21 mouse cellular contexts compared by ENCODE assay signal in genomic region chr14:20654690-20655421, GRCm38 (mm10). TPM values are rescaled to one million over a fixed set of nuclear protein-coding genes. Genes with fewer than 3 reads are reported as not detected.
DNase-seq lines count a peak whose midpoint lies in the region; ATAC-seq and TF ChIP-seq lines count a peak whose summit lies in the region.
"Had no signal": no experiment of that assay in that cellular context is flagged by ENCODE, and none has a peak within 500 bp of the region (broad histone marks: within the 10 kb centered on the region; RNA-seq: fewer than 3 reads in every experiment).

No protein-coding gene starts in this region.

- no peak overlapping the region for H3K9ac ChIP-seq in heart, embryonic 11.5 days (ENCODE audit: low read depth, low read length)
- H3K9ac ChIP-seq in stomach, postnatal 0 days (ENCODE audit: low read length): no peak overlapping the region
- H3K9ac ChIP-seq: forebrain, embryonic 15.5 days; midbrain, embryonic 13.5 days had no signal

- no peaks in the 10 kb centered on the region for H3K9me3 ChIP-seq in heart, embryonic 11.5 days (replicated peaks; ENCODE audit: control insufficient read depth, low read length)
- no peaks in the 10 kb centered on the region for H3K9me3 ChIP-seq in stomach, postnatal 0 days (ENCODE audit: control insufficient read depth, low read length)
- H3K9me3 ChIP-seq: embryonic facial prominence, embryonic 10.5 days; forebrain, embryonic 15.5 days; midbrain, embryonic 13.5 days had no signal

- no peaks in the 10 kb centered on the region for H3K36me3 ChIP-seq in heart, embryonic 11.5 days (ENCODE audit: control insufficient read depth, insufficient read depth, low read length)
- no peaks in the 10 kb centered on the region for H3K36me3 ChIP-seq in macrophage (ENCODE audit: inconsistent target)
- no peaks in the 10 kb centered on the region for H3K36me3 ChIP-seq in stomach, postnatal 0 days (ENCODE audit: control insufficient read depth, insufficient read depth, low read length)
- H3K36me3 ChIP-seq: embryonic facial prominence, embryonic 10.5 days; forebrain, embryonic 15.5 days; midbrain, embryonic 13.5 days had no signal

- no peak for DNase-seq in heart, postnatal 14 days
- DNase-seq in 416B (ENCODE audit: low read depth): peak; percentile 56
- no peak for DNase-seq in stomach, postnatal 0 days (ENCODE audit: low spot score)
- no peak for DNase-seq in kidney, adult 8-10 months
- no peak for DNase-seq in urinary bladder, adult 18-20 months (ENCODE audit: low spot score in 2 of 2)
- DNase-seq: adrenal gland, postnatal 36 days; cerebellum, postnatal 14 days; lung, postnatal 36 days; retina, postnatal 1 day; right cerebral cortex, postnatal 4 days; thymus, postnatal 4 days had no signal

- no peak overlapping the region for H3K4me3 ChIP-seq in heart, embryonic 11.5 days (ENCODE audit: low read depth, low read length)
- H3K4me3 ChIP-seq in bone marrow, adult 2 months (replicated peaks; ENCODE audit: control insufficient read depth, low read depth, low read length): no peak overlapping the region
- no peak overlapping the region for H3K4me3 ChIP-seq in macrophage (ENCODE audit: inconsistent target)
- H3K4me3 ChIP-seq in stomach, postnatal 0 days (ENCODE audit: low read depth, low read length): no peak overlapping the region
- H3K4me3 ChIP-seq: embryonic facial prominence, embryonic 10.5 days; erythroblast, embryonic 14.5 days; forebrain, embryonic 15.5 days; midbrain, embryonic 13.5 days had no signal

- ATAC-seq in heart, embryonic 11.5 days (replicated peaks; ENCODE audit: insufficient number of reproducible peaks, low FRiP score, low TSS enrichment): no peak
- no peak for ATAC-seq in stomach, postnatal 0 days (ENCODE audit: low FRiP score, low TSS enrichment)
- ATAC-seq: forebrain, embryonic 15.5 days; midbrain, embryonic 13.5 days had no signal

- WGBS in heart, embryonic 11.5 days (ENCODE audit: insufficient replicate concordance): 59% methylated on average over 9 of the region's 9 CpGs
- WGBS in bone marrow, adult 2 months: 47% methylated on average over 9 of the region's 9 CpGs
- 49% methylated on average over 9 of the region's 9 CpGs for WGBS in macrophage (ENCODE audit: missing documents)
- 65% methylated on average over 9 of the region's 9 CpGs for WGBS in stomach, postnatal 0 days

- H3K79me2 ChIP-seq in macrophage (ENCODE audit: inconsistent target): no peaks in the 10 kb centered on the region

- no peak overlapping the region for H3K4me2 ChIP-seq in heart, embryonic 11.5 days
- no peak overlapping the region for H3K4me2 ChIP-seq in stomach, postnatal 0 days (replicated peaks; ENCODE audit: low read depth)
- H3K4me2 ChIP-seq: forebrain, embryonic 15.5 days; midbrain, embryonic 13.5 days had no signal

- TF ChIP-seq CTCF in bone marrow, adult 2 months (IDR thresholded peaks at IDR 0.05; ENCODE audit: control insufficient read depth, insufficient read depth, low read length): no peak
- no peak for TF ChIP-seq CTCF in stomach, postnatal 0 days (IDR thresholded peaks at IDR 0.05; ENCODE audit: low read depth)

- intact Hi-C loops in heart, postnatal 14 days (cut with DNase I): no loop called here

- no peak for TF ChIP-seq POLR2A in bone marrow, adult 2 months (IDR thresholded peaks at IDR 0.05; ENCODE audit: borderline replicate concordance, control insufficient read depth, low read depth, low read length)

- H3K27me3 ChIP-seq in heart, embryonic 11.5 days (ENCODE audit: control insufficient read depth, insufficient read depth, low read length): no peaks in the 10 kb centered on the region
- no peaks in the 10 kb centered on the region for H3K27me3 ChIP-seq in stomach, postnatal 0 days (ENCODE audit: control insufficient read depth, insufficient read depth, low read length)
- H3K27me3 ChIP-seq: forebrain, embryonic 15.5 days had no signal

- peaks cover 19% of the 10 kb centered on the region for H3K4me1 ChIP-seq in heart, embryonic 11.5 days (ENCODE audit: control insufficient read depth, insufficient read depth, low read length)
- H3K4me1 ChIP-seq in bone marrow, adult 2 months (ENCODE audit: control insufficient read depth, insufficient read depth, low read length): peaks cover 3% of the 10 kb centered on the region
- H3K4me1 ChIP-seq in stomach, postnatal 0 days (replicated peaks; ENCODE audit: control insufficient read depth, insufficient read depth): no peaks in the 10 kb centered on the region
- H3K4me1 ChIP-seq: forebrain, embryonic 15.5 days; midbrain, embryonic 13.5 days had no signal

- no peak for TF ChIP-seq EP300 in stomach, postnatal 0 days (optimal IDR thresholded peaks at IDR 0.05)

- H3K27ac ChIP-seq in heart, embryonic 11.5 days (ENCODE audit: low read depth, low read length): peak overlapping the region; percentile 57
- 0 out of 2 replicates have a peak overlapping the region, but pooled peaks have one; percentile 32 for H3K27ac ChIP-seq in bone marrow, adult 2 months (ENCODE audit: control insufficient read depth, insufficient read depth, low read depth, low read length, poor library complexity)
- peak overlapping the region; percentile 82 for H3K27ac ChIP-seq in macrophage
- no peak overlapping the region for H3K27ac ChIP-seq in stomach, postnatal 0 days (replicated peaks)
- H3K27ac ChIP-seq: embryonic facial prominence, embryonic 10.5 days; forebrain, embryonic 15.5 days; midbrain, embryonic 13.5 days had no signal

RNA-seq across cellular contexts. Expression of gene Myoz1, which starts 1.5 kb away (rescaled TPM):
- 23.6 and 28.0 TPM in 2 replicates for polyA plus RNA-seq in heart, embryonic 11.5 days (2014; fragmentation: Nextera tagmentation; extraction: Ambion mirVana)
- total RNA-seq in heart, postnatal 14 days (2021): 1 to 10 TPM in 1 of 2 experiments, under 1 TPM in 1; 0.88 to 1.7 TPM
- polyA plus RNA-seq in bone marrow, adult 2 months (2011; ENCODE audit: insufficient read depth, insufficient read length, low replicate concordance, missing spikeins): 4.7 TPM in 1 of 2 replicates, not detected in the other
- total RNA-seq in macrophage (2018; cell fraction: chromatin; rRNA removed): under 1 TPM in 1 of 26 experiments, not detected in 25; 0.79 TPM
- total RNA-seq in macrophage (2018; cell fraction: cytosol; rRNA removed): 1 to 10 TPM in 5 of 26 experiments, under 1 TPM in 21; 0.29 to 1.3 (median 0.71) TPM
- total RNA-seq in macrophage (2018; cell fraction: nucleus; rRNA removed): 1 to 10 TPM in 4 of 26 experiments, under 1 TPM in 6, not detected in 16; 0.40 to 3.1 (median 0.87) TPM
- 0.37 to 1.8 TPM (median 0.59 TPM) in 3 replicates for polyA plus RNA-seq in macrophage (2018)
- polyA plus RNA-seq in stomach, postnatal 0 days (2015; fragmentation: Nextera tagmentation; extraction: Ambion mirVana): 0.10 TPM in 1 of 2 replicates, not detected in the other
- total RNA-seq: adrenal gland, postnatal 36 days; layer of hippocampus, postnatal 25 days; left cerebral cortex, postnatal 14 days had no signal
- polyA plus RNA-seq: erythroblast, embryonic 14.5 days; forebrain, embryonic 15.5 days; hindbrain, embryonic 11.5 days; midbrain, embryonic 13.5 days had no signal

RNA-seq across cellular contexts. Expression of gene Synpo2l, which starts 13.3 kb away (rescaled TPM):
- polyA plus RNA-seq in heart, embryonic 11.5 days (2014; fragmentation: Nextera tagmentation; extraction: Ambion mirVana): 106 and 127 TPM in 2 replicates
- 100 to 1,000 TPM in 1 of 2 experiments, 10 to 100 TPM in 1; 94.3 to 117 TPM for total RNA-seq in heart, postnatal 14 days (2021)
- 0.70 TPM in 1 of 2 replicates, not detected in the other for polyA plus RNA-seq in bone marrow, adult 2 months (2011; ENCODE audit: insufficient read depth, insufficient read length, low replicate concordance, missing spikeins)
- total RNA-seq in macrophage (2018; cell fraction: chromatin; rRNA removed): under 1 TPM in 2 of 26 experiments, not detected in 24; 0.24 to 0.27 TPM
- total RNA-seq in macrophage (2018; cell fraction: cytosol; rRNA removed): under 1 TPM in 12 of 26 experiments, not detected in 14; 0.03 to 0.06 (median 0.04) TPM
- total RNA-seq in macrophage (2018; cell fraction: nucleus; rRNA removed): under 1 TPM in 2 of 26 experiments, not detected in 24; 0.14 to 0.37 TPM
- not detected in 3 replicates for polyA plus RNA-seq in macrophage (2018)
- 0.30 and 0.42 TPM in 2 replicates for polyA plus RNA-seq in stomach, postnatal 0 days (2015; fragmentation: Nextera tagmentation; extraction: Ambion mirVana)
- polyA plus RNA-seq: erythroblast, embryonic 14.5 days had no signal

RNA-seq across cellular contexts. Expression of gene Usp54, which starts 14.0 kb away (rescaled TPM):
- polyA plus RNA-seq in heart, embryonic 11.5 days (2014; fragmentation: Nextera tagmentation; extraction: Ambion mirVana): 5.4 and 7.2 TPM in 2 replicates
- 10 to 100 TPM; 12.6 to 16.6 TPM for total RNA-seq in heart, postnatal 14 days (2021)
- 2.2 and 6.4 TPM in 2 replicates for polyA plus RNA-seq in bone marrow, adult 2 months (2011; ENCODE audit: insufficient read depth, insufficient read length, low replicate concordance, missing spikeins)
- total RNA-seq in macrophage (2018; cell fraction: chromatin; rRNA removed): 10 to 100 TPM in 21 of 26 experiments, 1 to 10 TPM in 5; 8.4 to 19.6 (median 12.2) TPM
- total RNA-seq in macrophage (2018; cell fraction: cytosol; rRNA removed): 1 to 10 TPM; 1.9 to 3.8 (median 2.7) TPM
- total RNA-seq in macrophage (2018; cell fraction: nucleus; rRNA removed): 10 to 100 TPM in 6 of 26 experiments, 1 to 10 TPM in 20; 3.9 to 13.7 (median 7.6) TPM
- 2.2 to 2.9 TPM (median 2.5 TPM) in 3 replicates for polyA plus RNA-seq in macrophage (2018)
- polyA plus RNA-seq in stomach, postnatal 0 days (2015; fragmentation: Nextera tagmentation; extraction: Ambion mirVana): 3.3 and 3.4 TPM in 2 replicates

RNA-seq across cellular contexts. Expression of gene Sec24c, which starts 19.3 kb away (rescaled TPM):
- polyA plus RNA-seq in heart, embryonic 11.5 days (2014; fragmentation: Nextera tagmentation; extraction: Ambion mirVana): 78.1 and 84.6 TPM in 2 replicates
- total RNA-seq in heart, postnatal 14 days (2021): 100 to 1,000 TPM in 1 of 2 experiments, 10 to 100 TPM in 1; 98.8 to 101 TPM
- polyA plus RNA-seq in bone marrow, adult 2 months (2011; ENCODE audit: insufficient read depth, insufficient read length, low replicate concordance, missing spikeins): 29.8 and 49.6 TPM in 2 replicates
- total RNA-seq in macrophage (2018; cell fraction: chromatin; rRNA removed): 100 to 1,000 TPM; 142 to 235 (median 175) TPM
- 10 to 100 TPM; 51.1 to 71.1 (median 61.4) TPM for total RNA-seq in macrophage (2018; cell fraction: cytosol; rRNA removed)
- 100 to 1,000 TPM in 10 of 26 experiments, 10 to 100 TPM in 16; 76.3 to 122 (median 96.9) TPM for total RNA-seq in macrophage (2018; cell fraction: nucleus; rRNA removed)
- polyA plus RNA-seq in macrophage (2018): 43.0 to 56.3 TPM (median 51.3 TPM) in 3 replicates
- polyA plus RNA-seq in stomach, postnatal 0 days (2015; fragmentation: Nextera tagmentation; extraction: Ambion mirVana): 41.4 and 42.9 TPM in 2 replicates

RNA-seq across cellular contexts. Expression of gene Fut11, which starts 39.9 kb away (rescaled TPM):
- 13.4 and 18.8 TPM in 2 replicates for polyA plus RNA-seq in heart, embryonic 11.5 days (2014; fragmentation: Nextera tagmentation; extraction: Ambion mirVana)
- 10 to 100 TPM in 1 of 2 experiments, 1 to 10 TPM in 1; 8.9 to 10.1 TPM for total RNA-seq in heart, postnatal 14 days (2021)
- 3.6 and 5.8 TPM in 2 replicates for polyA plus RNA-seq in bone marrow, adult 2 months (2011; ENCODE audit: insufficient read depth, insufficient read length, low replicate concordance, missing spikeins)
- total RNA-seq in macrophage (2018; cell fraction: chromatin; rRNA removed): 1 to 10 TPM in 25 of 26 experiments, under 1 TPM in 1; 1.00 to 9.2 (median 2.9) TPM
- 10 to 100 TPM in 6 of 26 experiments, 1 to 10 TPM in 20; 4.8 to 14.4 (median 8.4) TPM for total RNA-seq in macrophage (2018; cell fraction: cytosol; rRNA removed)
- 10 to 100 TPM in 13 of 26 experiments, 1 to 10 TPM in 13; 4.7 to 21.4 (median 10.0) TPM for total RNA-seq in macrophage (2018; cell fraction: nucleus; rRNA removed)
- polyA plus RNA-seq in macrophage (2018): 6.3 to 12.2 TPM (median 8.0 TPM) in 3 replicates
- polyA plus RNA-seq in stomach, postnatal 0 days (2015; fragmentation: Nextera tagmentation; extraction: Ambion mirVana): 13.0 and 13.7 TPM in 2 replicates

Comparison
In these comparisons a context has a peak if more than half of its experiments do, and no peak if none do; other contexts are left out.
1. RNA of gene Synpo2l, which starts 13.3 kb away (polyA plus RNA-seq): 106 to 127 TPM in heart, embryonic 11.5 days; 0.30 to 0.42 TPM in stomach, postnatal 0 days, 0.70 TPM in bone marrow, adult 2 months and not detected in macrophage; every median in the first group is over 10 times any median in the second.